Mouse (Mus musculus): Measurements from ENCODE around the gene Gm7714. TPM values are rescaled to one million over a fixed set of nuclear protein-coding genes. Genes with fewer than 3 reads are reported as not detected.
"Not testable (repeated sequence)": the region's sequence is repeated elsewhere in the genome, so short reads cannot be mapped to it uniquely, and the experiment has no call there.

Gm7714 gene
- not detected in 2 replicates for polyA plus RNA-seq (2014; fragmentation: Nextera tagmentation; extraction: Ambion mirVana)

DNA sequence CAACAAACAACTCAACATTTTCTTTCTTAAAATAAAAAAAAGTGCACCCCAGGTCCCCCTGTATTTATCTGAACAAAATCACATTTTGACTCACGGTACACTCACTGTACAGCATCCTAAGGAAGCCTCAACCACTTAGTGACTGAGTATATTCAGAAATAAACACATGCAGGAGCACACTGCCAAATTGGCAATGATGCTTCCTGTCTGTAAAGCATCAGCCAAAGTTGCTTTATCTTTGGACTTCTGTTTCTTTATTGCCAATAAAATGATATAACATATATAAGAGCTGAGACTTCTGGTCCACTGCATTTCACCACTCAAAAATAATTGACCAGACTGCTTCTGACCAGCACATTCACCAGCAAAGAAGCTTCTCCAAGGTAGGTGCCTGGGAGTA lies at the start of gene Gm7714:
Gene Gm7714, plus strand, starts transcription at position 301 of the 400 bp plus-strand sequence.
- H3K27ac ChIP-seq (ENCODE audit: low read depth, low read length), result no peak within 1 kb of the TSS
- no peaks in the 10 kb centered on the region for H3K4me1 ChIP-seq (ENCODE audit: control insufficient read depth, insufficient read depth, low read length)
- H3K36me3 ChIP-seq (ENCODE audit: control insufficient read depth, insufficient read depth, low read length), result no peaks in the 10 kb centered on the region
- ATAC-seq (ENCODE audit: insufficient read depth, low FRiP score, low TSS enrichment), result no peak
- H3K4me3 ChIP-seq (ENCODE audit: low read depth, low read length), result no peak within 1 kb of the TSS
- H3K9me3 ChIP-seq (ENCODE audit: control insufficient read depth, low read length), result no peaks in the 10 kb centered on the region
- H3K27me3 ChIP-seq (ENCODE audit: control insufficient read depth, insufficient read depth, low read length), result no peaks in the 10 kb centered on the region
- WGBS, result 85% methylated on average over 1 of the region's 1 CpGs
- no peak within 1 kb of the TSS for H3K4me2 ChIP-seq (ENCODE audit: low read depth)
- no peak for DNase-seq (ENCODE audit: low spot score)
- H3K9ac ChIP-seq (ENCODE audit: low read length), result no peak within 1 kb of the TSS

DNA sequence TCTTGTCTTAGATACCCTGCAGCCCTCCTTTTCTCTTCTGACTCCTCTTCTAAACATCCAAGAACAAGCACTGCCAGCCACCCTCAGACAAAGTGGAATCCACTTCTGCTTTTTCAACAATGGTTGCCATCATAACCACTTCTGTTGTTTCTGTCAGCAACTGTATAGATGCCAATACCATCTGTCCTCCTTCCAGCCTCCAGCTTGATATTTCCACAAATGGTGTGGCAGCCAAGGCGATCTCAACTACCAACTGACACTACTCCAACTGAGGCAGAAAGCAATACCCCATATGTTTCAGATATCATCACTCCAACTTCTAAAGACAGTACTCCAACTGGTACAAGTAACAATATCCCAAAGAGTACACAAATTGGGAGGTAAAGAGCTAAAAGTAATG lies 12.2 kb upstream of the Gm7714 start:
- Histone ChIP-seq H3K4me1 (ENCODE audit: control insufficient read depth, insufficient read depth, low read length) (no peaks in the 10 kb centered on the region), H3K9me3 (ENCODE audit: control insufficient read depth, low read length) (no peaks in the 10 kb centered on the region), H3K27me3 (ENCODE audit: control insufficient read depth, insufficient read depth, low read length) (no peaks in the 10 kb centered on the region), H3K4me2 (ENCODE audit: low read depth) (no peak overlapping the region), H3K36me3 (ENCODE audit: control insufficient read depth, insufficient read depth, low read length) (no peaks in the 10 kb centered on the region), H3K27ac (ENCODE audit: low read depth, low read length) (no peak overlapping the region), H3K4me3 (ENCODE audit: low read depth, low read length) (no peak overlapping the region), H3K9ac (ENCODE audit: low read length) (no peak overlapping the region)
- ATAC-seq (ENCODE audit: insufficient read depth, low FRiP score, low TSS enrichment) (no peak), DNase-seq (ENCODE audit: low spot score) (no peak)
- 91% methylated on average over 1 of the region's 1 CpGs for WGBS

DNA sequence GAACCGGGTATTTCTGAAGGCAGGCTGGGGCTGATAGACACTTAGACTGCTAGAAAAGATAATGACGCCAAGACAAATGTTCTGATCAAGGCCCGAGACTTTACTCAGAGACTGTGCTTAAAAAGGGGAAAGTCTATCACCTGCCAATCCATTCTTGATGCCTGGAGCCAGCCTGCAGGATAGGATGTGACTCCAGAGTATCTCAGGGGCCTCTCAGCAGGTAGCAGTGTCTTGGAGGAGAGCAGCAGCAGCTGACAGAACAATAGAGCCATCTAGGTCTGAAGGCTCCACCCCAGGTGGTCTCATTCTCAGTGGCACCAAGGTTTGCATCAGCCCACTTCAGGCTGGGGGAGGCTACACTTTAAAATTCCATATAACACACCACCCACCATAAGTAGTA lies 42.6 kb downstream of the Gm7714 start:
- H3K27me3 ChIP-seq (ENCODE audit: control insufficient read depth, insufficient read depth, low read length); H3K4me1 ChIP-seq (ENCODE audit: control insufficient read depth, insufficient read depth, low read length); H3K27ac ChIP-seq (ENCODE audit: low read depth, low read length); DNase-seq (ENCODE audit: low spot score); H3K36me3 ChIP-seq (ENCODE audit: control insufficient read depth, insufficient read depth, low read length); H3K4me2 ChIP-seq (ENCODE audit: low read depth); ATAC-seq (ENCODE audit: insufficient read depth, low FRiP score, low TSS enrichment); H3K9me3 ChIP-seq (ENCODE audit: control insufficient read depth, low read length); H3K9ac ChIP-seq (ENCODE audit: low read length); H3K4me3 ChIP-seq (ENCODE audit: low read depth, low read length): not testable (repeated sequence)
- 67% methylated on average over 3 of the region's 3 CpGs for WGBS

DNA sequence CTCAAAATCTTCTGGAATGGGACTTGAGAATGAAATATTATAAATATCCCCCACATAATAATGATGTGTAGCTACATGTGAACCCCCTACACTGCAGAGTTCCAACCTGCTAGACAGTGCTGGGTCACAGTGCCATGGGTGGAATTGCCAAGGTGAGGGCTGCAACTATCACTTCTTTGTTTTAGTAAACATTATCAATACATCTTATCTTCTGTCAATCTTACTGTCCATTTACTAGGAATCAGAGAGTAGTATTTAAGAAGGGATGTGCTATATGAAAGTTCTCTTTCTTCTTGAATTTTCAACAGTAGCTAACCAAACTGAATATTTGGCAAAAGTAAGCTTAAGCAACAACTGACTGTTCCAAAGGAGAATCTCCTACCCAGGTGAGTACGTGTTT lies 48.3 kb downstream of the Gm7714 start, which contains the start of gene Prol1:
Gene Prol1, plus strand, starts transcription at position 301 of the 400 bp plus-strand sequence.
- Histone ChIP-seq H3K27me3 (ENCODE audit: control insufficient read depth, insufficient read depth, low read length) (no peaks in the 10 kb centered on the region), H3K36me3 (ENCODE audit: control insufficient read depth, insufficient read depth, low read length) (no peaks in the 10 kb centered on the region), H3K9ac (ENCODE audit: low read length) (no peak within 1 kb of the TSS), H3K27ac (ENCODE audit: low read depth, low read length) (no peak within 1 kb of the TSS), H3K4me1 (ENCODE audit: control insufficient read depth, insufficient read depth, low read length) (no peaks in the 10 kb centered on the region), H3K4me3 (ENCODE audit: low read depth, low read length) (no peak within 1 kb of the TSS), H3K4me2 (ENCODE audit: low read depth) (no peak within 1 kb of the TSS), H3K9me3 (ENCODE audit: control insufficient read depth, low read length) (no peaks in the 10 kb centered on the region)
- DNase-seq (ENCODE audit: low spot score) (no peak), ATAC-seq (ENCODE audit: insufficient read depth, low FRiP score, low TSS enrichment) (no peak)
- WGBS, result 98% methylated on average over 1 of the region's 1 CpGs

Other genes with a start within 250 kb of the Gm7714 start
- gene Smr2, start 182.4 kb upstream of the Gm7714 start, polyA plus RNA-seq (2014; fragmentation: Nextera tagmentation; extraction: Ambion mirVana), result not detected in 2 replicates
- not detected in 2 replicates for gene Gm11116, start 157.4 kb upstream of the Gm7714 start, polyA plus RNA-seq (2014; fragmentation: Nextera tagmentation; extraction: Ambion mirVana)
- not detected in 2 replicates for gene Gm11115, start 114.8 kb upstream of the Gm7714 start, polyA plus RNA-seq (2014; fragmentation: Nextera tagmentation; extraction: Ambion mirVana)
- not detected in 2 replicates for gene Prol1, start 48.4 kb downstream of the Gm7714 start, polyA plus RNA-seq (2014; fragmentation: Nextera tagmentation; extraction: Ambion mirVana)
- not detected in 2 replicates for gene Amtn, start 107.2 kb downstream of the Gm7714 start, polyA plus RNA-seq (2014; fragmentation: Nextera tagmentation; extraction: Ambion mirVana)
- gene Ambn, start 187.1 kb downstream of the Gm7714 start, polyA plus RNA-seq (2014; fragmentation: Nextera tagmentation; extraction: Ambion mirVana), result not detected in 2 replicates
- not detected in 2 replicates for gene Enam, start 219.1 kb downstream of the Gm7714 start, polyA plus RNA-seq (2014; fragmentation: Nextera tagmentation; extraction: Ambion mirVana)